Mouse (Mus musculus) gastrocnemius, adult 2 months (tissue): ENCODE measurements around the gene Ascc2. TPM values are rescaled to one million over a fixed set of nuclear protein-coding genes. Genes with fewer than 3 reads are reported as not detected.
A peak's percentile ranks its signal among the peaks of the same experiment; 100 is the strongest.
"Not testable (repeated sequence)": the region's sequence is repeated elsewhere in the genome, so short reads cannot be mapped to it uniquely, and the experiment has no call there.

Source experiments
- DNase-seq: peaks from one replicate; pipeline ENCODE4 v3.0.0; 2022
- H3K27ac ChIP-seq: fragments of 200-600 bp; 2 replicates; pipeline ENCODE4 v1.8.1; 2022; ENCODE audit warnings: mild to moderate bottlenecking
- H3K4me3 ChIP-seq: fragments of 200-600 bp; 2 replicates; pipeline ENCODE4 v1.8.1; 2022; ENCODE audit warnings: mild to moderate bottlenecking, moderate library complexity
- CTCF ChIP-seq: fragments of 200-600 bp; IDR thresholded peaks from 2 replicates; pipeline ENCODE4 v1.8.1; 2022; ENCODE audit warnings: antibody characterized with exemption, mild to moderate bottlenecking, moderate library complexity
- intact Hi-C: fragments of 180-260 bp; cut with DNase I; formaldehyde crosslinking; loops from one replicate; pipeline ENCODE4 v1.15.1; 2025
- total RNA-seq, 2 experiments: library from RNA; stranded (reverse); gene quantifications; 2 replicates each; pipeline ENCODE4 v1.2.3; 2021

Gene Ascc2
- total RNA-seq, 2 experiments from 2014 or later, result 14.4 to 16.7 TPM

GRCm38 (mm10) chr11:4638261-4638660, 714 bp downstream of the Ascc2 start:
- TF ChIP-seq CTCF, result no peak
- peak overlapping the region; percentile 80 for H3K4me3 ChIP-seq
- no peak for DNase-seq
- H3K27ac ChIP-seq, result peak overlapping the region; percentile 91
- intact Hi-C loops, result no loop called here

- intact Hi-C loops, result loop anchor here (5.0 kb wide), 1 partner anchor 134 kb away; no protein-coding TSS in a partner anchor
Observed at GRCm38 (mm10) chr11:4641185-4641584, 3.6 kb downstream of the Ascc2 start.

GRCm38 (mm10) chr11:4643722-4644121, 6.2 kb downstream of the Ascc2 start:
- no peak overlapping the region for H3K27ac ChIP-seq
- no peak for TF ChIP-seq CTCF
- DNase-seq, result no peak
- no peak overlapping the region for H3K4me3 ChIP-seq
- intact Hi-C loops, result loop anchor here (5.0 kb wide), 1 partner anchor 136 kb away; no protein-coding TSS in a partner anchor

More at GRCm38 (mm10) chr11:4641185-4641584, 3.6 kb downstream of the Ascc2 start:
- no peak for DNase-seq
- no peak overlapping the region for H3K4me3 ChIP-seq
- H3K27ac ChIP-seq, result no peak overlapping the region
- TF ChIP-seq CTCF, result no peak

GRCm38 (mm10) chr11:4645180-4645579, 7.6 kb downstream of the Ascc2 start:
- intact Hi-C loops, H3K27ac ChIP-seq, H3K4me3 ChIP-seq, DNase-seq: not testable (repeated sequence)

GRCm38 (mm10) chr11:4646409-4646808, 8.9 kb downstream of the Ascc2 start:
- DNase-seq, result no peak
- intact Hi-C loops, result no loop called here
- TF ChIP-seq CTCF, result no peak
- H3K27ac ChIP-seq, result no peak overlapping the region
- H3K4me3 ChIP-seq, result no peak overlapping the region

GRCm38 (mm10) chr11:4659818-4660217, 22.3 kb downstream of the Ascc2 start:
- no peak for DNase-seq
- no peak for TF ChIP-seq CTCF
- Histone ChIP-seq H3K4me3 (no peak overlapping the region), H3K27ac (no peak overlapping the region)
- intact Hi-C loops, result no loop called here

GRCm38 (mm10) chr11:4660309-4661025, 22.9 kb downstream of the Ascc2 start:
- no peak for DNase-seq
- H3K4me3 ChIP-seq, result no peak overlapping the region
- TF ChIP-seq CTCF, result no peak
- no peak overlapping the region for H3K27ac ChIP-seq
- intact Hi-C loops, result no loop called here

- intact Hi-C loops, result no loop called here
- TF ChIP-seq CTCF, result no peak
- Histone ChIP-seq H3K4me3 (no peak overlapping the region), H3K27ac (peak overlapping the region; percentile 31; the same call in 1 of the 2 replicates)
- DNase-seq, result no peak
Observed at GRCm38 (mm10) chr11:4661324-4661723, 23.8 kb downstream of the Ascc2 start.

GRCm38 (mm10) chr11:4661871-4662495, 24.4 kb downstream of the Ascc2 start:
- Histone ChIP-seq H3K27ac (peak overlapping the region; percentile 31), H3K4me3 (no peak overlapping the region)
- no peak for TF ChIP-seq CTCF
- DNase-seq, result no peak
- intact Hi-C loops, result no loop called here

- no peak for DNase-seq
- TF ChIP-seq CTCF, result no peak
- Histone ChIP-seq H3K27ac (peak overlapping the region; percentile 7; the same call in 1 of the 2 replicates), H3K4me3 (no peak overlapping the region)
- intact Hi-C loops, result no loop called here
Observed at GRCm38 (mm10) chr11:4662496-4662878, 24.9 kb downstream of the Ascc2 start.

GRCm38 (mm10) chr11:4671736-4672135, 34.2 kb downstream of the Ascc2 start:
- Histone ChIP-seq H3K4me3 (no peak overlapping the region), H3K27ac (no peak overlapping the region; the same call in 1 of the 2 replicates)
- no peak for TF ChIP-seq CTCF
- intact Hi-C loops, result no loop called here
- no peak for DNase-seq

- no peak for TF ChIP-seq CTCF
- no peak overlapping the region; the same call in 1 of the 2 replicates for H3K27ac ChIP-seq
- no peak overlapping the region for H3K4me3 ChIP-seq
- intact Hi-C loops, result no loop called here
- DNase-seq, result no peak
Observed at GRCm38 (mm10) chr11:4674593-4674992, 37.0 kb downstream of the Ascc2 start.

GRCm38 (mm10) chr11:4675126-4675562, 37.6 kb downstream of the Ascc2 start:
- no peak for DNase-seq
- no peak for TF ChIP-seq CTCF
- Histone ChIP-seq H3K27ac (peak overlapping the region; percentile 24; the same call in 1 of the 2 replicates), H3K4me3 (no peak overlapping the region)
- intact Hi-C loops, result no loop called here
